Mouse (Mus musculus) lung, postnatal 0 days (tissue): ENCODE data around the gene Rilp.

ENCODE experiments used
- CTCF ChIP-seq: IDR thresholded peaks from 2 replicates; pipeline ENCODE4 v1.5.1; 2016; ENCODE audit warnings: antibody characterized with exemption, mild to moderate bottlenecking
- EP300 ChIP-seq: IDR thresholded peaks from 2 replicates; pipeline ENCODE4 v1.6.1; 2016; ENCODE audit warnings: antibody characterized with exemption, mild to moderate bottlenecking, control low read depth

DNA sequence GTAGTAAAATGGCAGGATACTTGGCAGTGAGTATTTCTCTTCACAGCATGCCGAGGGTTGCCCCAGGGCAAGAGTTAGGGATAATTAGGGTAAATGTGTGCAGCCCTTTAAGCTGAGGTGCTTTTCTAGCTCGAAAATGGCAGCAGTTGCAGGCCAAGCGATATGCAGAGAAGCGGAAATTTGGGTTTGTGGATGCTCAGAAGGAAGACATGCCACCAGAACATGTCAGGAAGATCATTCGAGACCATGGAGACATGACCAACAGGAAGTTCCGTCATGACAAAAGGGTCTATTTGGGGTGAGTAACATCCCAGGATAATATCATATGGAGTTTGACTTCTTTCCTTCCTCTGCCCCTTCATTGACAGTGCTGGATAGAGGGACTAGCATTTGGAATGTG, 22.4 kb upstream of the Rilp start:
- TF ChIP-seq CTCF (no peak), EP300 (no peak)
